ENCODE assay signal across 8 mouse cellular contexts in genomic region chr11:69331929-69332405, GRCm38 (mm10). TPM values are rescaled to one million over a fixed set of nuclear protein-coding genes. Genes with fewer than 3 reads are reported as not detected.
A peak's percentile ranks its signal among the peaks of the same experiment; 100 is the strongest.
DNase-seq lines count a peak whose midpoint lies in the region; ATAC-seq lines count a peak whose summit lies in the region.

No protein-coding gene starts in this region.

- H3K79me2 ChIP-seq in macrophage (ENCODE audit: inconsistent target) = no peaks in the 10 kb centered on the region

- peak; percentile 84 for ATAC-seq in inflammation-experienced regulatory T-cells, adult 6 months

- intact Hi-C loops in gastrocnemius, postnatal 14 days (cut with DNase I; ENCODE audit: low total_unique reads) = loop anchor here (5.0 kb wide), 1 partner anchor 55 kb away; no protein-coding TSS in a partner anchor

- 2% methylated on average over 24 of the region's 24 CpGs for WGBS in macrophage (ENCODE audit: missing documents)

- H3K4me3 ChIP-seq in macrophage (ENCODE audit: inconsistent target) = peak overlapping the region; percentile 42

- H3K36me3 ChIP-seq in macrophage (ENCODE audit: inconsistent target) = no peaks in the 10 kb centered on the region

- H3K27ac ChIP-seq in macrophage = 0 out of 2 replicates have a peak overlapping the region, but pooled peaks have one; percentile 4

- DNase-seq in adrenal gland, adult 2 months = peak; percentile 86
- peak; percentile 90 for DNase-seq in embryo, embryonic 11 days
- DNase-seq in gastrocnemius, postnatal 14 days = peak; percentile 78
- peak; percentile 71 to 74 for DNase-seq in left cerebral cortex, adult 8-10 months (ENCODE audit: low spot score in 2 of 2)
- DNase-seq in retina, postnatal 7 days (ENCODE audit: low read depth, low spot score) = peak; percentile 68
- peak; percentile 58 to 82 for DNase-seq in urinary bladder, adult 18-20 months (ENCODE audit: low spot score in 2 of 2)

RNA-seq across cellular contexts. Expression of gene Kcnab3, which starts 5.9 kb away (rescaled TPM):
- 10 to 100 TPM in 1 of 2 experiments, 1 to 10 TPM in 1; 6.0 to 10.5 TPM for total RNA-seq in adrenal gland, adult 2 months (2021)
- 9.0 and 12.6 TPM in 2 replicates for polyA plus RNA-seq in adrenal gland, adult 2 months (2012; rRNA removed)
- under 1 TPM; 0.18 to 0.24 TPM for total RNA-seq in gastrocnemius, postnatal 14 days (2021)
- polyA plus RNA-seq in inflammation-experienced regulatory T-cells, adult 6 months (2017; shearing (Covaris generic)) = 1 to 10 TPM in 1 of 3 experiments, under 1 TPM in 2; 0.34 to 2.0 (median 0.99) TPM
- total RNA-seq in left cerebral cortex, adult 8-10 months (2022) = 10 to 100 TPM; 72.7 to 84.4 (median 78.8) TPM
- total RNA-seq in macrophage (2018; cell fraction: chromatin; rRNA removed) = under 1 TPM in 12 of 26 experiments, not detected in 14; 0.38 to 0.98 (median 0.74) TPM
- under 1 TPM in 25 of 26 experiments, not detected in 1; 0.06 to 0.25 (median 0.13) TPM for total RNA-seq in macrophage (2018; cell fraction: cytosol; rRNA removed)
- total RNA-seq in macrophage (2018; cell fraction: nucleus; rRNA removed) = 1 to 10 TPM in 1 of 26 experiments, under 1 TPM in 12, not detected in 13; 0.22 to 1.1 (median 0.39) TPM
- polyA plus RNA-seq in macrophage (2018) = 0.11 to 0.33 TPM (median 0.23 TPM) in 3 replicates

RNA-seq across cellular contexts. Expression of gene Trappc1, which starts 8.2 kb away (rescaled TPM):
- total RNA-seq in adrenal gland, adult 2 months (2021) = 10 to 100 TPM; 81.3 to 83.5 TPM
- polyA plus RNA-seq in adrenal gland, adult 2 months (2012; rRNA removed) = 18.4 and 23.4 TPM in 2 replicates
- total RNA-seq in gastrocnemius, postnatal 14 days (2021) = 10 to 100 TPM; 52.3 to 54.1 TPM
- 100 to 1,000 TPM; 107 to 109 (median 107) TPM for polyA plus RNA-seq in inflammation-experienced regulatory T-cells, adult 6 months (2017; shearing (Covaris generic))
- 10 to 100 TPM; 47.7 to 54.7 (median 51.5) TPM for total RNA-seq in left cerebral cortex, adult 8-10 months (2022)
- total RNA-seq in macrophage (2018; cell fraction: chromatin; rRNA removed) = 10 to 100 TPM in 10 of 26 experiments, 1 to 10 TPM in 16; 1.1 to 20.4 (median 8.5) TPM
- 100 to 1,000 TPM in 6 of 26 experiments, 10 to 100 TPM in 20; 67.4 to 109 (median 89.4) TPM for total RNA-seq in macrophage (2018; cell fraction: cytosol; rRNA removed)
- total RNA-seq in macrophage (2018; cell fraction: nucleus; rRNA removed) = 10 to 100 TPM in 25 of 26 experiments, 1 to 10 TPM in 1; 8.0 to 53.1 (median 27.6) TPM
- polyA plus RNA-seq in macrophage (2018) = 103 to 111 TPM (median 110 TPM) in 3 replicates

RNA-seq across cellular contexts. Expression of gene Rnf227, which starts 8.3 kb away (rescaled TPM):
- total RNA-seq in adrenal gland, adult 2 months (2021) = 1 to 10 TPM; 3.3 to 6.8 TPM
- polyA plus RNA-seq in adrenal gland, adult 2 months (2012; rRNA removed) = 0.88 and 1.1 TPM in 2 replicates
- total RNA-seq in gastrocnemius, postnatal 14 days (2021) = under 1 TPM; 0.35 to 0.68 TPM
- polyA plus RNA-seq in inflammation-experienced regulatory T-cells, adult 6 months (2017; shearing (Covaris generic)) = 1 to 10 TPM; 2.5 to 5.9 (median 4.8) TPM
- 100 to 1,000 TPM; 160 to 180 (median 169) TPM for total RNA-seq in left cerebral cortex, adult 8-10 months (2022)
- total RNA-seq in macrophage (2018; cell fraction: chromatin; rRNA removed) = 1 to 10 TPM in 5 of 26 experiments, under 1 TPM in 5, not detected in 16; 0.33 to 2.2 (median 1.1) TPM
- total RNA-seq in macrophage (2018; cell fraction: cytosol; rRNA removed) = 1 to 10 TPM in 23 of 26 experiments, under 1 TPM in 3; 0.30 to 5.2 (median 2.4) TPM
- 1 to 10 TPM in 11 of 26 experiments, under 1 TPM in 13, not detected in 2; 0.37 to 4.2 (median 0.94) TPM for total RNA-seq in macrophage (2018; cell fraction: nucleus; rRNA removed)
- polyA plus RNA-seq in macrophage (2018) = 3.3 to 4.4 TPM (median 3.6 TPM) in 3 replicates

RNA-seq across cellular contexts. Expression of gene Cntrob, which starts 8.4 kb away (rescaled TPM):
- total RNA-seq in adrenal gland, adult 2 months (2021) = 1 to 10 TPM; 4.4 to 6.5 TPM
- polyA plus RNA-seq in adrenal gland, adult 2 months (2012; rRNA removed) = 5.9 and 6.2 TPM in 2 replicates
- total RNA-seq in gastrocnemius, postnatal 14 days (2021) = 1 to 10 TPM; 2.5 to 3.2 TPM
- polyA plus RNA-seq in inflammation-experienced regulatory T-cells, adult 6 months (2017; shearing (Covaris generic)) = 1 to 10 TPM; 7.4 to 9.9 (median 7.5) TPM
- total RNA-seq in left cerebral cortex, adult 8-10 months (2022) = 10 to 100 TPM; 14.9 to 19.9 (median 17.4) TPM
- 10 to 100 TPM in 19 of 26 experiments, 1 to 10 TPM in 7; 5.4 to 54.6 (median 25.9) TPM for total RNA-seq in macrophage (2018; cell fraction: chromatin; rRNA removed)
- 1 to 10 TPM; 1.2 to 5.3 (median 3.2) TPM for total RNA-seq in macrophage (2018; cell fraction: cytosol; rRNA removed)
- 10 to 100 TPM in 14 of 26 experiments, 1 to 10 TPM in 12; 3.4 to 25.4 (median 10.9) TPM for total RNA-seq in macrophage (2018; cell fraction: nucleus; rRNA removed)
- 3.6 to 6.7 TPM (median 5.4 TPM) in 3 replicates for polyA plus RNA-seq in macrophage (2018)

RNA-seq across cellular contexts. Expression of gene Chd3, which starts 37.2 kb away (rescaled TPM):
- total RNA-seq in adrenal gland, adult 2 months (2021) = 10 to 100 TPM; 71.0 to 92.8 TPM
- 83.4 and 107 TPM in 2 replicates for polyA plus RNA-seq in adrenal gland, adult 2 months (2012; rRNA removed)
- 10 to 100 TPM; 25.5 to 28.7 TPM for total RNA-seq in gastrocnemius, postnatal 14 days (2021)
- 10 to 100 TPM; 30.0 to 68.3 (median 60.9) TPM for polyA plus RNA-seq in inflammation-experienced regulatory T-cells, adult 6 months (2017; shearing (Covaris generic))
- total RNA-seq in left cerebral cortex, adult 8-10 months (2022) = 100 to 1,000 TPM; 370 to 420 (median 387) TPM
- 100 to 1,000 TPM in 25 of 26 experiments, 10 to 100 TPM in 1; 63.9 to 453 (median 249) TPM for total RNA-seq in macrophage (2018; cell fraction: chromatin; rRNA removed)
- total RNA-seq in macrophage (2018; cell fraction: cytosol; rRNA removed) = 10 to 100 TPM; 29.0 to 87.7 (median 51.6) TPM
- 100 to 1,000 TPM in 19 of 26 experiments, 10 to 100 TPM in 7; 53.3 to 254 (median 120) TPM for total RNA-seq in macrophage (2018; cell fraction: nucleus; rRNA removed)
- polyA plus RNA-seq in macrophage (2018) = 43.6 to 105 TPM (median 82.3 TPM) in 3 replicates

Comparison
In these comparisons a context has a peak if more than half of its experiments do, and no peak if none do; other contexts are left out.
1. Peak in every context shown above with its lines: DNase-seq, ATAC-seq, H3K4me3 ChIP-seq and H3K27ac ChIP-seq.
2. RNA of gene Kcnab3, which starts 5.9 kb away (total RNA-seq): 72.7 to 84.4 TPM in left cerebral cortex, adult 8-10 months; 6.0 to 10.5 TPM in adrenal gland, adult 2 months and 0.18 to 0.24 TPM in gastrocnemius, postnatal 14 days; every median in the first group is over 4 times any median in the second.
3. RNA of gene Rnf227, which starts 8.3 kb away (total RNA-seq): 160 to 180 TPM in left cerebral cortex, adult 8-10 months; 3.3 to 6.8 TPM in adrenal gland, adult 2 months and 0.35 to 0.68 TPM in gastrocnemius, postnatal 14 days; every median in the first group is over 10 times any median in the second.